Mouse (Mus musculus) layer of hippocampus, adult 6 months (tissue): ENCODE measurements around the gene Lax1. TPM values are rescaled to one million over a fixed set of nuclear protein-coding genes. Genes with fewer than 3 reads are reported as not detected.

Source experiments
- long read RNA-seq, 2 experiments: library from polyadenylated mRNA; unstranded; transcript quantifications; one replicate each; pipeline ENCODE4 v2.0.0; 2019 to 2020
- microRNA-seq: library from miRNA; unstranded; fragments of <30 nt; microRNA quantifications from one replicate; pipeline ENCODE4 v1.2.0, GENCODE M21; 2020
- polyA plus RNA-seq: library from polyadenylated mRNA; unstranded; fragments of <200 nt; fragmentation: Nextera tagmentation; gene quantifications from 2 replicates; pipeline ENCODE4 v1.2.3, GENCODE M21; 2021

Lax1 gene
- not detected in 2 replicates for polyA plus RNA-seq
- long read RNA-seq, experiment 1: 0 reads
- long read RNA-seq, experiment 2: 0 reads

GRCm38 (mm10) chr1:133689897-133690296 is at the start of gene Lax1:
Lax1 (minus strand) TSS chr1:133690108.

GRCm38 (mm10) chr1:133661203-133661933 is 28.5 kb downstream of the Lax1 start, which contains the start of gene Gm38394:
Gm38394 (minus strand) TSS chr1:133661318.

GRCm38 (mm10) chr1:133660466-133661202 is 29.3 kb downstream of the Lax1 start, which contains the start of gene Zbed6:
Zbed6 (minus strand) TSS chr1:133660885.

Small RNA genes lying within 50 kb of the gene (microRNA-seq; reads per million reads assigned to microRNA genes)
- not detected for gene Mir6903

Other genes starting within 250 kb of the Lax1 start
- 337 and 355 TPM in 2 replicates for gene Snrpe, start 79.8 kb downstream of the Lax1 start, polyA plus RNA-seq
- gene Zbed6, start 29.2 kb downstream of the Lax1 start, polyA plus RNA-seq: 0.28 and 0.39 TPM in 2 replicates
- gene Gm38394, start 28.8 kb downstream of the Lax1 start, polyA plus RNA-seq: 0.20 and 0.23 TPM in 2 replicates
- gene Atp2b4, start 110.9 kb upstream of the Lax1 start, polyA plus RNA-seq: 10.7 TPM in 2 replicates
- 1.4 and 1.8 TPM in 2 replicates for gene Optc, start 217.9 kb upstream of the Lax1 start, polyA plus RNA-seq
- 37.4 and 56.3 TPM in 2 replicates for gene Prelp, start 231.3 kb upstream of the Lax1 start, polyA plus RNA-seq